Mouse (Mus musculus) myocyte (in vitro differentiated cells): Measurements from ENCODE around the gene Phactr2. TPM values are rescaled to one million over a fixed set of nuclear protein-coding genes. Genes with fewer than 3 reads are reported as not detected.

Experiments used
- H3K27me3 ChIP-seq: one replicate; pipeline ENCODE4 v1.6.1; 2011; ENCODE audit not compliant: control insufficient read depth, insufficient read depth, insufficient read length
- H3K36me3 ChIP-seq: one replicate; pipeline ENCODE4 v1.6.1; 2011; ENCODE audit not compliant: control insufficient read depth, insufficient read depth
- H3K4me2 ChIP-seq: one replicate; pipeline ENCODE4 v1.6.1; 2011; ENCODE audit warnings: low read depth, control low read depth
- H3K4me3 ChIP-seq: one replicate; pipeline ENCODE4 v1.5.1; 2011; ENCODE audit warnings: mild to moderate bottlenecking, control low read depth, moderate library complexity
- H3K79me2 ChIP-seq: one replicate; pipeline ENCODE4 v1.6.1; 2011; ENCODE audit not compliant: control insufficient read depth, insufficient read depth
- H3ac ChIP-seq: one replicate; pipeline ENCODE4 v1.6.1; 2011; ENCODE audit not compliant: control insufficient read depth, insufficient read length
- CEBPB ChIP-seq: IDR thresholded peaks from 2 replicates; pipeline ENCODE4 v1.6.1; 2011; ENCODE audit warnings: mild to moderate bottlenecking, moderate library complexity; ENCODE audit not compliant: poor library complexity, insufficient read depth, severe bottlenecking
- E2F4 ChIP-seq: IDR thresholded peaks from one replicate; pipeline ENCODE4 v1.6.1; 2011; ENCODE audit warnings: mild to moderate bottlenecking, control low read depth, moderate library complexity; ENCODE audit not compliant: insufficient read depth
- MAX ChIP-seq: IDR thresholded peaks from one replicate; pipeline ENCODE4 v1.6.1; 2011; ENCODE audit warnings: low read depth, mild to moderate bottlenecking, control low read depth
- MYOD1 ChIP-seq, 3 experiments: IDR thresholded peaks; one replicate each; pipeline ENCODE4 v1.6.1; 2011; ENCODE audit warnings: control low read depth in 2 of 3, low read depth in 2 of 3, mild to moderate bottlenecking in 2 of 3, moderate library complexity in 1 of 3; ENCODE audit not compliant: insufficient read length in 2 of 3, control insufficient read depth in 1 of 3
- MYOG ChIP-seq, 3 experiments: IDR thresholded peaks; one replicate each; pipeline ENCODE4 v1.6.1; 2011; ENCODE audit warnings: control low read depth in 2 of 3, low read depth in 2 of 3, mild to moderate bottlenecking in 2 of 3; ENCODE audit not compliant: insufficient read length in 2 of 3, control insufficient read depth in 1 of 3, insufficient read depth in 1 of 3
- POLR2A ChIP-seq: IDR thresholded peaks from one replicate; pipeline ENCODE4 v1.6.1; 2011; ENCODE audit warnings: low read depth, mild to moderate bottlenecking, control low read depth, moderate library complexity; ENCODE audit not compliant: insufficient read length
- POLR2AphosphoS2 ChIP-seq: IDR thresholded peaks from one replicate; pipeline ENCODE4 v1.6.1; 2011; ENCODE audit warnings: low read depth, control low read depth; ENCODE audit not compliant: insufficient read length
- REST ChIP-seq: IDR thresholded peaks from one replicate; pipeline ENCODE4 v1.6.1; 2011; ENCODE audit warnings: mild to moderate bottlenecking, control low read depth, moderate library complexity; ENCODE audit not compliant: insufficient read depth, insufficient read length
- SRF ChIP-seq: IDR thresholded peaks from one replicate; pipeline ENCODE4 v1.6.1; 2011; ENCODE audit warnings: low read depth; ENCODE audit not compliant: control insufficient read depth, insufficient read length
- TCF12 ChIP-seq: IDR thresholded peaks from one replicate; pipeline ENCODE4 v1.6.1; 2011; ENCODE audit warnings: mild to moderate bottlenecking, control low read depth; ENCODE audit not compliant: poor library complexity, insufficient read depth, severe bottlenecking
- TCF3 ChIP-seq: IDR thresholded peaks from one replicate; pipeline ENCODE4 v1.6.1; 2011; ENCODE audit warnings: low read depth, control low read depth; ENCODE audit not compliant: insufficient read length
- USF1 ChIP-seq: IDR thresholded peaks from one replicate; pipeline ENCODE4 v1.6.1; 2011; ENCODE audit warnings: low read depth, mild to moderate bottlenecking, control low read depth, moderate library complexity
- polyA plus RNA-seq: library from polyadenylated mRNA; unstranded; fragments of >200 nt; fragmentation: generic; extraction: Trizol; gene quantifications from one replicate; pipeline ENCODE4 v1.2.1, GENCODE M21; 2012; ENCODE audit warnings: missing spikeins

Phactr2 gene
- polyA plus RNA-seq, 1 experiment = not detected

GRCm38 (mm10) chr10:13311612-13312011 is 162.6 kb downstream of the Phactr2 start:
- H3K27me3 ChIP-seq = no peaks in the 10 kb centered on the region
- H3K4me3 ChIP-seq = no peak overlapping the region
- H3ac ChIP-seq = no peak overlapping the region
- no peaks in the 10 kb centered on the region for H3K79me2 ChIP-seq
- H3K4me2 ChIP-seq = no peak overlapping the region
- H3K36me3 ChIP-seq = no peaks in the 10 kb centered on the region
- no peak for TF ChIP-seq TCF3
- TF ChIP-seq MYOG (IDR thresholded peaks at IDR 0.05; ENCODE audit: control insufficient read depth in 1 of 3, insufficient read depth in 1 of 3, insufficient read length in 2 of 3, low read depth in 2 of 3) = no peak
- no peak for TF ChIP-seq POLR2AphosphoS2
- TF ChIP-seq SRF = no peak
- TF ChIP-seq MAX = no peak
- TF ChIP-seq MYOD1 (IDR thresholded peaks at IDR 0.05; ENCODE audit: control insufficient read depth in 1 of 3, insufficient read length in 2 of 3, low read depth in 2 of 3) = no peak
- TF ChIP-seq E2F4 = no peak
- TF ChIP-seq POLR2A = no peak
- no peak for TF ChIP-seq CEBPB
- TF ChIP-seq USF1 = no peak
- no peak for TF ChIP-seq TCF12
- TF ChIP-seq REST = no peak

- no peak overlapping the region for H3K4me3 ChIP-seq
- no peaks in the 10 kb centered on the region for H3K36me3 ChIP-seq
Measured at GRCm38 (mm10) chr10:13310075-13310474, 164.1 kb downstream of the Phactr2 start.

GRCm38 (mm10) chr10:13304641-13305241 is 169.5 kb downstream of the Phactr2 start:
- H3ac ChIP-seq = no peak overlapping the region
- TF ChIP-seq CEBPB (no peak), USF1 (no peak), TCF3 (no peak), MYOD1 (IDR thresholded peaks at IDR 0.05; ENCODE audit: control insufficient read depth in 1 of 3, insufficient read length in 2 of 3, low read depth in 2 of 3) (no peak), POLR2A (no peak), MAX (no peak), E2F4 (no peak)
- H3K79me2 ChIP-seq = no peaks in the 10 kb centered on the region
- no peaks in the 10 kb centered on the region for H3K27me3 ChIP-seq
- no peak overlapping the region for H3K4me3 ChIP-seq
- no peaks in the 10 kb centered on the region for H3K36me3 ChIP-seq
- no peak overlapping the region for H3K4me2 ChIP-seq

More at GRCm38 (mm10) chr10:13310075-13310474, 164.1 kb downstream of the Phactr2 start:
- Histone ChIP-seq H3ac (no peak overlapping the region), H3K79me2 (no peaks in the 10 kb centered on the region), H3K4me2 (no peak overlapping the region), H3K27me3 (no peaks in the 10 kb centered on the region)
- no peak for TF ChIP-seq MYOD1 (IDR thresholded peaks at IDR 0.05; ENCODE audit: control insufficient read depth in 1 of 3, insufficient read length in 2 of 3, low read depth in 2 of 3)
- TF ChIP-seq POLR2A = no peak
- no peak for TF ChIP-seq REST
- TF ChIP-seq SRF = no peak
- no peak for TF ChIP-seq TCF3
- no peak for TF ChIP-seq CEBPB
- TF ChIP-seq MYOG (IDR thresholded peaks at IDR 0.05; ENCODE audit: control insufficient read depth in 1 of 3, insufficient read depth in 1 of 3, insufficient read length in 2 of 3, low read depth in 2 of 3) = no peak
- no peak for TF ChIP-seq E2F4
- no peak for TF ChIP-seq USF1
- no peak for TF ChIP-seq TCF12
- TF ChIP-seq MAX = no peak
- no peak for TF ChIP-seq POLR2AphosphoS2

DNA sequence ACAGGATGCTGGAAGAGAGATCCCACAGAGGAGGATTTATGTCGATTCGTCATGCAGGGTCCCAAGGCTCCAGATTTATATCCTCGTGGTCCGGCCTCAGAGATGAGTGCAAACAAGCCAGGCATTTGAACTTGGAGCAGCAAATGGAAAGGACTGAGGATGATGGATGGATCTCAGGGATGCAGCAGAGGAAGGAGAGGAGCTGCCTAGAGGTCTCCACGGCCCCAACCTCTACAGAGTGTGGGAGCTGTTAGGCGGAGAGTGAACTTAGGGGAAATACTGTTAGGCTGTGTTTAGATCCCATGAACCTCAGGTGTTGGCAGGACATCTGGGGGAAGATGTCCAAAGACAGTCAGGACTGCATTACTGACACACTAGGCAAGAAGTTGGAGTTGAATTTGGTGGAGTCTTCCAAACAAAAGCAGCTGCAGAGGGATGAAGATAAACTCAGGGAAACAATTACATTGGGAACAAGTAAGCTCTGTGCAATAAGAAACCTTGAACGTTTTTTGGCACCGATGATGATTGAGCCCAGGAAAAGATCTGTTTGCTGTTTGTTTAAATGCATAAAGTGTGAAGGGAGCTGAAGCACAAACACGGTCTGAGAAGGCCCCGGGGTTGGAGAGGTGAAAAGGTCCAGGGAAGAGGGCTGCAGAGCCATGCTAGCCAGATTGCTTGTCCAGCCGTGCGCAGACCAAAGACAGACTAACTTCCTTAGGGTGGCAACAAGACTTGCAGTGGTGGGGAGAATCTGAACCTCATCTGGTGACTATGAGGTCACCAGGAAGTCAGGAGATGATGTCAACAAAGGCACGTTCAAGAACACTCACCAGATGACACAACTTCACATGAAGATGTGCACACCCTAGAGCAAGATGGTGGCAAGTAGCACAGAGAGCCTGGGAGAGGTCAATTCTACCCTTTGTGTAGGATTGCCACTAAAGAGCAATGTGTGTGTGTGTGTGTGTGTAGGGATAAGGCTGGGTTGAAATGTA is 170.6 kb downstream of the Phactr2 start:
- TF ChIP-seq POLR2AphosphoS2 (no peak), POLR2A (no peak), MAX (no peak), E2F4 (no peak), MYOG (IDR thresholded peaks at IDR 0.05; ENCODE audit: control insufficient read depth in 1 of 3, insufficient read depth in 1 of 3, insufficient read length in 2 of 3, low read depth in 2 of 3) (no peak), USF1 (no peak), MYOD1 (IDR thresholded peaks at IDR 0.05; ENCODE audit: control insufficient read depth in 1 of 3, insufficient read length in 2 of 3, low read depth in 2 of 3) (no peak), CEBPB (no peak), TCF12 (no peak), REST (no peak), SRF (no peak), TCF3 (no peak)
- no peaks in the 10 kb centered on the region for H3K36me3 ChIP-seq
- H3K27me3 ChIP-seq = no peaks in the 10 kb centered on the region
- no peak overlapping the region for H3ac ChIP-seq
- H3K4me3 ChIP-seq = no peak overlapping the region
- H3K4me2 ChIP-seq = no peak overlapping the region
- no peaks in the 10 kb centered on the region for H3K79me2 ChIP-seq
